Mouse (Mus musculus) frontal cortex, postnatal 10 days (tissue): ENCODE results near the gene Akr7a5.
A peak's percentile ranks its signal among the peaks of the same experiment; 100 is the strongest.

ENCODE experiments used
- DNase-seq, 2 experiments: peaks; one replicate each; pipeline ENCODE4 v3.0.0; 2022; ENCODE audit warnings: low spot score in 2 of 2, mixed read lengths in 1 of 2

The Akr7a5 gene

DNA sequence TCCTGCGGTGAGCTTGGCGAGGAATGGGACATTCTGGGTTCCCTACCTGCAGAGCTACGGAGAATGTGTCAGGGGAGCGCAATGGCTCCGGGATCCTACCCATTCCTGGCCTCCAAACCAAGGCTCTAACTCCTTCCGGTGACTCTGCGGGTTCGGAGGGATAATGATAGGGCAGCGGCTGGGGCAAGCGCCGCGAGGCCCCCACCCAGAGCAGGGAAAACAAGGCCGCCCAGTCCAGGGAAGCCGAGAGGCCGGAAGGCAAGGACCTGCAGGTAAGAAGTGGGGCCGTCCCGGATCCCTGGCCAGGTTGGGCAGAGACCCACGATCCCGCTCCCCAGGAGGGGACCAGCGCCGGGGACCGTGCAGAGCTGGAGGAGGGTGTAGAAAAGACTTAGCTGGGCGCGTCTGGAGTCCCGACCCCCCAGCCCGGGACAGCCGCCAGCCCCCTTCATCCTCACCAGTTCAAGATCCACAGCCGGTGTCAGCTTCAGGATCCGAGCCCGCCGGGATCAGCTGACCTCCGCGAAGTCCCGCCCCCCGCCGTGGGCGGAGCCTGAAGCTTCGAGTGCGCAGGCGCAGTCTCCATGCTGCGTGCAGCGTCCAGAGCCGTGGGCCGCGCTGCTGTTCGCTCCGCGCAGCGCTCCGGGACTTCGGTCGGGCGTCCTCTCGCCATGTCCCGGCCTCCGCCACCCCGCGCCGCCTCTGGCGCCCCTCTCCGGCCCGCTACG lies at the start of gene Akr7a5, which contains the start of gene Pqlc2:
Gene Akr7a5 (plus strand): TSS at position 574 of the 728 bp plus-strand sequence.
Gene Pqlc2 (minus strand): TSS at position 538 of the 728 bp plus-strand sequence.
- DNase-seq = peak; percentile 96 to 97

DNA sequence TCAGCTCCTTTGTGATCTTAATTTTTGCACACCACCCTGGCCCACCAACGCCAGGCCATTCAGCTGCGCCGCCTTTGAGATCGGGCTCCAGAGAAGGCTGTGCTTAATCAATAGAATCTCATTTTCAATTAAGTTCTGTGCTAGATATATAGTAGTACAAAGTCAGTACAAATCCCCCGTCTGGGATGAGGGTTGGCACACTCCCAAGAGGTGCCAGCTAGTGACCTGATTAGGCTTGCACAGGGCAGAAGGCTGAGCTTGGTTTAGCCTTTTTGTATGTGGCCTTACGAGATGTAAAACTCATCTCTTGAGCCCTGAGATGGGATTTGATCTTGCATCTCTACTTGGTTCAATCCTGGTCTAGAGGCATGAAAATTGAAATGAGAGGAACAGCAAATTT lies 47.6 kb upstream of the Akr7a5 start:
- DNase-seq = no peak

DNA sequence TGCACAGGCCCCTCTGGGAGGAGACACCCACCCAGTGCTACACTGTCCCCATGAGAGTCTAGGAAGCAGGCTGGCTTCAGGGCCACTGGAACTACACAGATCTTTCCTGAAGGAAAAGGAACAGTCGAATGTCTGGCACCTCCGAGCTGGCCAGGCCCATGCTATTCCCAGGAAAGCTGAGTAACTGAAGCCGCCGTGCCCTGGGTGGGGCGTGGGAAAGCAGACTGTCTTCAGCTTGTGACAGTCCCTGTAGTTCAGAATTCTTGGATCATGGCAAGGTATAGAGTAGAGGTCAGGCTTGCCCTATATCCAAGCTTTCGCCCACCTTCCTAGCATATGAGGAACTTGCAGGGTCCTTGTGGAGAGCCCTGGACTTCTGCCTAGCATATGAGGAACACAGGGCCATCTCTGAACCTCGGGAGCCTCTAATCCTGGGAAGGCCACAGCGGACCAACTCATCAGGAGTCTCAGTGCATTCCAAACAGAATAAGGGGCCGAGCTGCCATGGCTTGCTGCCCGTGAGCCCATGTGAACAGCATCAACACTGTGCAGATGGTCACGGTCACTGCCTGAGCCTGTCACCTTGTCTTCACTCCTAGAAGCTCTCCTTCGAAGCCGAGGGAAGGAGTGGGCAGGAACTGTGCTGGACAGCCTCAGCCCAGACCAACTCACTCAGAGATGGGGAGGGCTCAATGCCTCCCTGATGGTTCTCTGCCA lies 44.6 kb upstream of the Akr7a5 start:
- no peak for DNase-seq

DNA sequence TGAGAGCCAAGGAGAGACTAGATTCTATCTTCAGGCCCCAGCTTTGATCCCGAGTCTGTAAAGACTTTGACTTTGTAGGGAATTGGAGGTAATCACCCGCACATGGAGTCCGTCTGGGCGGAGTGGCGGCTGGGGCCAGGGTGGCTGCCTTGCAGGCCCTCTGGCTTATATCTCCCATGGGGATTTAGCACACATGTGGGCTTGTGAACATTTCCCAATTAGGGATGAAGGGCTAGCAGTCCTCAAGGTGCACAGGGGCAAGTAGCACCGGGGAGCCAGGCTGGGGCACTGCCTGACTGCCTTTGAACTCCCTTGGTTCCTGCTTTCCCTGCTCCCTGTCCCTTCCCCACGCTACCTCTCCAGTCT lies 44.1 kb upstream of the Akr7a5 start:
- DNase-seq = no peak

DNA sequence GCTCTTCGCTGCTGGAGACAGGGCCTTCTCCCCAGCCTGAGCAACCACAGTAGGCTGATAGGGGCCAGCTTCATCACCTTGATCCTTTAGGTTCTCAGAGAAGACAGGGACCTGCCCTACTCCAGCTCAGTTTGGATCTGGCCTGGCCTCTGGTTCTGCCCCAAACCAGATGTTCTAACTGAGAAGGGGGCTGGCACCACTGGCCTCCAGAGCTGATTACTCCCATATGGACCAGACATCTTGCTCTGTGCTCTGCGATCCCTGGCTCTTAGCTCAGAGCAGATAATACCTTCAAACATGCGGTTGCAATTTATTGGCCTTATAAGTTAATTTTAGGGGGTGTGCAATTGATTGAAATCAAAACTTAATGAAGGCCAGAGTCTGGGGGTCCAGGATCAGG lies 43.2 kb upstream of the Akr7a5 start:
- no peak for DNase-seq

DNA sequence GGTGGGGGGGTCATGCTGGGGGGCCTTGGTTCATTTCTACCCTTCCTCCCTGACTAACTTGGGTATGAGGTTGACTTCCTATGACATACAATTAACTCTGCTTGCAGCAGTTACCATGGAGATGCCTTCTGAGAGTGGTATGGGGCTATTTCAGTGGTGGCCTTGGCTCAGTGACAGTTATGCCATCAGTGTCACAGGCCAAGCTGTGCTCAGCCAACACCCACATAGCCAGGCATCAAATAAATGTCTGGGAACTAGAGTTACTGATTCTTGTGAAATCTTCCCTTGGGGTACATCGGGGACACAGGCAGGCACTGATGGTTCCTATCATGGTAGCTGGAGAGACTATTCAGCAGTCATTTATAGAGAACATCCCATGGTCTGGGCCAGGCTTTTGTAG lies 42.3 kb upstream of the Akr7a5 start:
- DNase-seq = no peak

DNA sequence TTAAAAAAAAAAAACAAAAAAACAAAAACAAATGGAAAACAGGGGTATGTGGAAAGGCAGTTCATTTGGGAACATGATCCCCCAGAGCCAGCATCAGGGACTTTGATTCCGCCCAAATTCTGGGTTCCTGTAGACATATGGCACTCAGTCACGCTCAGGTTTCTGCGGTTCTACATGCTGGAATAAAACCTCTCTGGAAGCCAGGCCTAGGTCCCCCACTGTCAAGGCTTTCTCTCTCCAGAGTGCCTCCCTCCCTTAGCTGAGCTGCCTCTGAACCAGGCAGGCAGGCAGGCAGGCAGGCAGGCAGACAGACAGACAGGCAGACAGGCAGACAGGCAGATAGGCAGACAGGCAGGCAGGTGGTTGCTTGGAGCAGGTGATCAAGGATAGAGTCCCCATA lies 40.4 kb upstream of the Akr7a5 start:
- DNase-seq = no peak

DNA sequence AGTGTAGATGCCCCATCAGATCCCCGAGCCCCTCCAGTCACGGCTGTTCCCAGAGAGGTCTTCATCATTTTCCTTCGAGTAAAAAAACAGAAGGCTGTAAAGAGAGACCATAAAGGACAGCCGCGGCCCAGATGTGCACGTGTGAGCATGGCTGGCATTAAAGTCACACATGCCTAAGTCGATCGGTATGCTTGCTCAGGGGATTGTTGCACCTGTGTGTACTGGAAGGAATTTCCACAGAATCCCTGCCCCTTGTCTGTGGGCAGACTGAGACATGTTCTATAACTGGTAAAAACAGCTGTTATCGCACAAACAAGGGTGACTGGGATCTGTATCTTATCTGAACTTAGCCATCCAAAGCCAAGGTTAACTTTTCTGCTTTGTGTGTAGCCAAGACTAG lies 39.0 kb upstream of the Akr7a5 start:
- DNase-seq = no peak

DNA sequence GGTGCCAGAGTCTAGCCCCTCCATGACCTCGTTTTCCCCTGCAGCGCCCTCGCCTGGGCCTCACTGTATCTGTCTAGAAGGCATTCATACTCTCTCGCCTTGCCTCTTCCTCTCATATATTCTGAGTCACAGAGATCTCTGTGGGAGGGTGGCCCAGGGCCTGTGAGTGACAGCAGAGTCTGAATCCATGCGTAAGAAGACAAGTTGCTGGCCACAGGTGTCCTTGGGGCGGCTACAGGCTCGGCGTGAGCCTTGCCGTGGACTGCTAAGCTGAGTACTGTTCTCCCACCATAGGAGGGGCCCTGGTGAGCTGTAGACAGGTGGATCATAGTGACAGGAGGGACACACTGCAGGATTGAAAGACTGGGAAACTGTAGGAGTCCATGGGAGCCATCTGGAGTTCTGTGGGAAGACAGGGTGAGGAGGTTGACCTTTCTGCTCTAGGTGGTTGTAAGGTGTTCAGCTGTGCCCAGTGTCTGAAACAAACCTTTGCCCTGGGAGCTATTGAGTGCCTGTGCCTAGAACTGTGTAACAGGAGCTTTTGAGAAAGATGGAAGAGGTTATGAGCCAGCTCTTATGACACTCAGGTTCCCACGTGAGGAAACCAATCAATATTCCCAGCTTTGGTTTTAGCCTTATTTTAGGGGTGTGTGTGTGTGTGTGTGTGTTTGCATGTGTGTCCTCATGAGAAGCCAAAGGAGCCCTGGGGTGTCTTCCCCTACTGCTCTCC lies 37.4 kb upstream of the Akr7a5 start:
- no peak for DNase-seq

DNA sequence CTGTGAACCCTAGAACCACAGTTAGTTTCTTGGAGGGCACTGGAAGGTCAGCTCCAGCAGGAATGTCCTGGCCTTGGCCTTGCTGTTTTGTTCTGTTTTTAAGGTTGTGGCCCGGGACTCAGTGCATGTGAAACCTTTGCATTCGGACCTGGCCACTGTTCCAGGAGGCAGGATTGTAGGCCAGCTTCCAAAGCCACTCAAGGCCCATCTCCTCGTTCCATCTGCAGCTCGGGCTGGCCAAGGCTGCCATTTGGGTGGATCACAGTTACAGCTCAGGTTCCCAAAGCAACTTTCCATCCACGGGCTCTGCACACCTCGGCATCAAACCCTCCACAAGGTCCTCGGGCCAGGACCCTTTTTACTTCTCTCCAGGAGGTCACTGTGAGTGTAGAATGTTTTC lies 36.0 kb upstream of the Akr7a5 start:
- no peak for DNase-seq

DNA sequence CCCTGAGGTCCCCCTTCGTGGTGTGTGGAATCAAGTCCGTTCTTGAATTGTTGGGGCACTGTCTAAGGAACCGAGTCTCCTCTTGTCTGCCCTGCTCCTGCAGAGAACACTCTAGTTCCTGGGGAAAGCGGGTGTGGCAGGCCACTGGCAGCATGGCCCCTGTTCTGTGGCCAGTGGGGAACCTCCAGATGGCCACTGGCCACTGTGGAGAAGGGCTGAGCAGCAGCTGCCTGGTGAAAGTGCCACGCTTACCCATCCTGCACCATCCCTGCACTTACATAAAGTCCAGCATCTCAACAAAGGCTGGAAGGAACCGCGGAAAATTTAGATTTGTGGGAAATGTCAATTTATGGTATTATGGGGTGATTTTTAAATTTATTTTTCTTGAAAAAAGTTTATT lies 34.1 kb upstream of the Akr7a5 start:
- DNase-seq = no peak

DNA sequence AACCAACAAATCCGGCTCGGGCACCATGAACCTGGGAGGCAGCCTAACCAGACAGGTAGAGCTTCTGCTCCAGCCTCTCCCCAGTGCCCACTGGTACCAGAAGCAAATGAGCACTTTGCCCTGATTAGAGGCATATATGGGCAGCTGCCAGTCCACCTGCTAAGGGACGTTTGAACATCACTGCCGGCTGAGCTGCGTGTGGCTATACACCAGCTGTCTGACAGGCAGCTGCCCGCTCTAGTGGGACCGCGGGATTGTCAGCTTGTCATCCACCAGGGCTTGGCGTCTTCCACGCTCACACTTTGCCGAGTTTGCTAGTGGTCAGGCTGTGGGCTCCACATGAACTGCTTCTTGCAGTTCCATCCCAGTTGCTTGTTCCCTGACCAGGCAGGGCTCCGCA lies 30.0 kb upstream of the Akr7a5 start:
- DNase-seq = no peak

DNA sequence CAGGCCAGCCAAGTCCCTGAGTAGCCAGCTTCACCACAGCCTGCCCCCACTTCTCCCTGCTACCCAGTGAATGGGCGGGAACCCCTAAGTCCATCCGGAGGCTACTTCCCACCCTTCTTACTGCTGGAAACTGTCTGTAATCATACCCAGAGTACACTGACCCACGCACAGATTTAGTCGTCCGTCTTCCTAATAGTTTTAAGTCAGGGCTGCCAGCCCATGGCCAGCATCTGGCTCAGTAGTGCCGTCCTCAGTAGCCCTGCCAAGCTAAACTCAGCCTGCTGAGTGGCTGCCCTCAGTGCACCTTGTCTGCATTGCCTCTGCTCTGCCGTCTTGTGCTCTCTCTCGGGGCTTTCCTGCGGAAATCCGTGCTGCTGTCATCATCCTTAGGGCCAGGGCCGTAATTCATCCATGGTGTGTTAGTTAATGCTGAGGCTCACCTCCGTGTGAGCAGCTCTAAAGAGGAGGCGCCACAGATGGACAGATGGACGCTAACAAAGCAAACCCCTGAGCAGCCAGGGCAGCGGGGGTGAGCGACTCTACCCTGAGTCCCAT lies 28.7 kb upstream of the Akr7a5 start:
- DNase-seq = no peak

DNA sequence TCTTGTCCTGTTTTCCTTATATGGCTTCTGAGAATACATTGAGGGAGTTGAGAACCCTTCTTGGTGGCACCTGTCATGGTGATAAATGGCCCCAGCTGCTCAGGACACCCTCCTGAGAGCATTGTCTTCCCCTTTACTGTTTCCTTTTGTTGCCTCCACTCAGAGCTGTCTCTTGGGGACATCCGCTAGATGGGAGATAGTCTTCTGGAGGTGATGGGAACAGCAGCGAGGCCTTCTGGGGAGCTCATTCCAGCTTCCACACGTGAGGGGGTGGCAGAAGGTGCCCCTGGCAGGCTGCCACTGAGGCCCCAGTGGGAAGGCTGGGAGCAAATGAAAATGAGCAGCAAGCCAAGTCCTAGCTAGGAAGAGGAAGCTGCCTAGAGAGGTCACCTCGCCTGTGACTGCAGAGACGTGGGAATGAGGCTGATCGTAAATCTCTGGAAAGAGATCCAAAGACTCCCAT lies 27.6 kb upstream of the Akr7a5 start:
- DNase-seq = no peak

DNA sequence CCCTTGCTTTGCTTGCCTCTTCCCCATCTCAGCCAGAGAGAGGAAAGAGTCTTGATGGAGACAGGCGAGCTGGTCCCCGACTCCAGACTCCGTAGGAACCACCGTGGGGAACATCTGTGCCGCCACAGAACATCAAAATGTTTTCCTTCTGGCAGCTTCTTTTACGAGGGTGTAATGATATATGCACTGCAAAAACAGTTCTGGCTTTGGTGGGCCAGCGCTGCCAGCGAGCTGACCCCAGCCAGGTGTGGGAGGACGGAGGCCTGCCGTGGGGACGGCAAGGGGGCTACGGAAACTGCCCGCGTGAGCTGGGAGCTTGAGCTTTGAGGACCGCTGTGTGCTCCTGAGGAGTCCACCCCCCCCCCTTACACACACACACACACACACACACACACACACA lies 25.7 kb upstream of the Akr7a5 start:
- DNase-seq = no peak

DNA sequence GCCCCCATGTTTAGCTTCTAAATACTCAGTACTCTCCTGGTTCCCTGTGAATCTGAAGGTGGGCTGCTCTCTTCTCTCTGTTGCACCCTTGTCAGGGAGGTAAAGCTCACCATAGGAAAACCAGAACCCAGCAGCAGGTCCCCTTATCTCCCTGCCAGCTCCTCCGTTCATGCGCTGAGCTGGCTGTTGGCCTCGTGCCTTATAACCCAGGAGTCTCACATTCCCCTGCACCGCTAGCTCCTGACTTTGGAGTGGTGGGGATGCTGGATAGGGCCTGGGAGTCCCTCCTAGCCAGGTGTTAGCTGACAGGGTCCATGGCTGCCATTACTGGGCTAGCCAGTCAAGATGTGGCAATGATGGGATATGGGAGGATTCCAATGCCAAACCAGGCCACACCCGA lies 24.3 kb upstream of the Akr7a5 start:
- DNase-seq = no peak

DNA sequence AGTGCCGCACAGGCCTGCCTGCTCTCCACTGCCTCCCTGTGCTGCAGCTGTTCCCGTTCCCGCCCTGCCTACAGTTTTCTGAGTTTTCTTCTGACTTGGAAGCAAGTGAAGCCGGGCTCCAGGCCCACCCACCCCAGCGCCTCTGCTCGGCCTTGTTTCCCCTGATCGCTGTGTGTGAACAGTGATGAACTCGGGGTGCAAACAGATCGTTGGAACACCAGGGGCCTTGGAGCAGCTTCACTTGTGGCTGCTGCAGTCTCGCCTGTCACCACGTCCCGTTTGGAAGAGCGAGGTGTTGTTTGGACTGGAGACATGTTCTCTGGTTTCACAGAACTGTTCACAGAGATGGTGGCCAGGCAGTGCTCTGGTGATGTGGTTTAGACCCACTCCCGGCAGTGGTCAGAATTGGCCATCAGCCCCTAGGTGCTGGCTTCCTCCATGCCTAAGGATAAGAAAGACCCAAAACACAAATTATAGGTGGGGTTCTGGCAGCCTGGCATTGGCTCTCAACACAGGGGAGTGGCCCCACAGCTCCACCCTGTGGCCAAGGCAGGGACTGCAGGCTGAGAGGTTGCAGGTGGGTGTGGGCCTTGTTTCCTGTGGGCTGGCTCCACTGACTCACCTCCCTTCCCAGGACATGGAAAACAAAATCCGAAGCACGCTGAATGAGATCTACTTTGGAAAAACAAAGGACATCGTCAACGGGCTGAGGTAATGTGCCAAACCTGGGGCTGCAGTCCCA lies 23.3 kb upstream of the Akr7a5 start:
- DNase-seq = peak; percentile 60 to 76

DNA sequence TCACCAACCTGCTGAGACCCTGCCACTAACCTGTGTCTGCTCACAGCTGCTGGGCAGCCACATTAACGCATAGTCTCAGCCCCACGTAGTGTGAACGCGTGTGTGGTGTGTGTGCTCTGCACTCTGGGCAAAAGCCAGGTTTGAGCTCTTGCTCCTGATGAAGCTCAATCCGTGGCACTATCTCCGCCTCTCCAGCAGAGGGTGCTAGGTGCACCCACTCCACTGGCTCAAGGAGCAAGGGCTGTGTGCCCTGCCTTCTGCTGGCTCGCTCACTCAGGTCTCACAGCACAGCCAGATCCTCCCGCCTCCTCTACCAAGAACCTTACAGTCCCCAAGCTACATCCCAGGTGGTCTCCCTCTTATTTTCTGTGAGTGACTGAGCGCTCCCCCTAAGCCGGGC lies 21.5 kb upstream of the Akr7a5 start:
- peak in 1 of 2 experiments; percentile 44 for DNase-seq

DNA sequence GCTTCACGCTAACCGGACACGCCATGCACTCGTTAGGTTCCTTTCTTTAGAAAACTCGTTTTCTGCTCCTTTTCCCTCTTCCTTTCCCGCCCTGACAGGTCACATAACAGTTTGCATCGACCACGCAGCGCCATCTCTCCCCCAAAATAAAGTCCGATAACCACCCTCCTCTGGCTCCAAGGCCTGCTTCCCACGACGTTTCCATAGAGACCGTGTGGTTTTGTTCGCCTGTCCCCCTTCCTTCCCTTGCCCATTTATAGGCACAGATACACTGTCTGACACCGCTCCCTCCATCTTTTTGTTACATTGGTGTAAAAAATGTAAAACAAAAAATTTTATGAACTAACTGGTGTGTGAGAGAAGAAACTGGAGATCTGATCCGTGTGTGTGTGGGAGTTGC lies 19.4 kb upstream of the Akr7a5 start:
- DNase-seq = no peak

DNA sequence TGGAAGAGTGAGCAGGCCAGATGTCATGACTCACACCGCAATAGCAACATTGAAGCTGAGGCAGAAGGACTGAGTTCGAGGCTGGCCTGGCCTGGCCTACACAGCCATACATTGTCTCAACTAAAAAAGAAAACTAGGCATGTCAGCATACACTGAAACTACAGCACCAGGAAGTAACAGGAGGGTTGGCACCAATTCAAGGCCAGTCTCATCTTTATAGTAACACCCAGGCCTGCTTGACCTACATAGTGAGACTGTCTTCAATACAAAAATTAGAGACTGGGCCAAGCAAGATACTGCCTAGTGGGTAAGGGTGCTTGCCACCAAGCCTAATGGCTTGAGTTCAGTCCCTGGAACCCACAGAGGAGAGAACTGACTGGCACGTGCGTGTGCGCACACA lies 18.5 kb upstream of the Akr7a5 start:
- no peak for DNase-seq

DNA sequence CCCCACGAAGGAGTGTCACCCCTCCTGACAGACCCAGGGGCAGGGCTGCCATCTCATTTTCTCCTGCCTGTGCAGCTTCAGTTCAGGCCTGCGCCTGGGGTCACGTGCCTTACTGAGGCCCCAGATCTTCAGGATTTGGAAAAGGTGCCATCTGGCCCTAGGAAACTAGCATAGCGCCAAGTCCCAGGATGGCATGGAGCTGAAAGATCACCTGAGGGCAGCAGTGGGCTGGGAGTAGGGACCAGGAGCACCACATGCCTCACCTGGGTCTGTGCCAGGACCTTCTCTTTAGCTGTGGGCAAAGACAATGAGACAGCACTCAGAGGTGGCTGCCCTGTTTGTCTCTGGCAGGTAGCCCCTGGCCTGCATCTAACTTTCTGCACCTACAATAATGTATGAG lies 13.0 kb upstream of the Akr7a5 start:
- no peak for DNase-seq
